Mouse (Mus musculus): ENCODE results near the gene Exoc3l. TPM values are rescaled to one million over a fixed set of nuclear protein-coding genes. Genes with fewer than 3 reads are reported as not detected.

The Exoc3l gene
- polyA plus RNA-seq, 1 experiment, result not detected

DNA sequence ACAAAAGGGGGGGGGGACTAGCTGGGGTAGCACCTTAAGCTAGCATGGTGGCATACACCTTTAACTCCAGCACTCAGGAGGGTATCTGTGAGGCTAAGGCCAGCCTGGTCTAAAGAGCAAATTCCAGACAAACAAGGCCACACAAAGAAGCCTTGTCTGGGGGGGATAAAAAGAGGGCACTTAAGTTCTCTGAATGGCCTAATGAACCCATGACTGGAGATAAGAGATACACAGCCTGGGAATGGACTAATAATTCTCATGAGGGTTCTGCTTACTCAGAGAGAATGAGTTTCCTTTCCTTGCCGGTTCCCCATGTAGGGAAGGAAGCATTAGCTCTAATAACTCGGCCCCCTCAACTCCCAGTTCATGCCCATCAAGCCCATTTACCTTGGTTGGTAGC, 36.6 kb upstream of the Exoc3l start:
- H3K4me3 ChIP-seq (ENCODE audit: insufficient read depth, low read length), result no peak overlapping the region
- H3K4me1 ChIP-seq (ENCODE audit: control insufficient read depth, insufficient read depth, low read length), result peaks cover under 1% of the 10 kb centered on the region; the same call in 1 of the 2 replicates
- no peak overlapping the region for H3K27ac ChIP-seq (ENCODE audit: insufficient read depth, low read length)
- TF ChIP-seq CTCF (IDR thresholded peaks at IDR 0.05; ENCODE audit: borderline replicate concordance, insufficient read depth, low read length) (no peak), POLR2A (IDR thresholded peaks at IDR 0.05; ENCODE audit: low read depth, low read length) (no peak)

DNA sequence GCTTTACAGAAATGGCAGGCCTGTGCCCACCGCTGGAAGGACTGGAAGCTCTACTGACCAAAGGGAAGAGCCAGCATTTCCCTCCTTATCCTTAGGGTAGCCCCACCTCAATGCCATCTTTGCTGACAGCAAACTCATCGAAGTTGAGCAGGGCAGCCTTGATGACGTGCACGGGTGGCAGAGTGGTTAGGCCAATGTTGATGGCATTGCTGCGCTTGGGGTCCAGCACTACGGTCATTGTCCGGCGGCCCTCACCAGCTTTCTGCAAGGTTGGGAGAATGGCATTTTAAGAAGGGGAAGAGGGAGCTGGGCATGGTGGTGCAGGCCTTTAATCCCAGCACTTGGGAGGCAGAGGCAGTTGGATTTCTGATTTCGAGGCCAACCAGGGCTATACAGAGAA, 36.0 kb upstream of the Exoc3l start:
- Histone ChIP-seq H3K27ac (ENCODE audit: insufficient read depth, low read length) (no peak overlapping the region), H3K4me3 (ENCODE audit: insufficient read depth, low read length) (no peak overlapping the region), H3K4me1 (ENCODE audit: control insufficient read depth, insufficient read depth, low read length) (peaks cover 3% of the 10 kb centered on the region; the same call in 1 of the 2 replicates)
- TF ChIP-seq CTCF (IDR thresholded peaks at IDR 0.05; ENCODE audit: borderline replicate concordance, insufficient read depth, low read length) (no peak), POLR2A (IDR thresholded peaks at IDR 0.05; ENCODE audit: low read depth, low read length) (no peak)

DNA sequence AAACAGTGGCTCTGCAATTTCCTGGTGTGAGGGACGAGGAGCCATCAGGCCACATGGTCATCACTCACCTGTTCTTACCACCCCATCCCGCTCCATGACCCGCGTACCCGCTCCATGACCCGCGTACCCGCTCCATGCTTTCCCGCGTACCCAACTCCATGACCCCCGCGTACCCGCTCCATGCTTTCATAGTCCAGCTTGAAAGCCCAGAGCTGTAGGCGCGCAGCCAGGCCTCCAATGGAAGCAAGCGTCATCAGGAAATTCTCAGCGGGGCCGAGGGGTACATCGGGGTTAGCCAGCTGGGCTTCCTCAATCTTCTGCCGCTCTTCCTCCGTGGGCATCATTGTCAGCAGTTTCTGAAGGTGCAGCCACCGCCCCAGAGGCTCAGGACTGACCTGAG, 35.6 kb upstream of the Exoc3l start:
- Histone ChIP-seq H3K27ac (ENCODE audit: insufficient read depth, low read length) (no peak overlapping the region), H3K4me1 (ENCODE audit: control insufficient read depth, insufficient read depth, low read length) (peaks cover 3% of the 10 kb centered on the region; the same call in 1 of the 2 replicates), H3K4me3 (ENCODE audit: insufficient read depth, low read length) (no peak overlapping the region)
- TF ChIP-seq CTCF (IDR thresholded peaks at IDR 0.05; ENCODE audit: borderline replicate concordance, insufficient read depth, low read length) (no peak), POLR2A (IDR thresholded peaks at IDR 0.05; ENCODE audit: low read depth, low read length) (no peak)

DNA sequence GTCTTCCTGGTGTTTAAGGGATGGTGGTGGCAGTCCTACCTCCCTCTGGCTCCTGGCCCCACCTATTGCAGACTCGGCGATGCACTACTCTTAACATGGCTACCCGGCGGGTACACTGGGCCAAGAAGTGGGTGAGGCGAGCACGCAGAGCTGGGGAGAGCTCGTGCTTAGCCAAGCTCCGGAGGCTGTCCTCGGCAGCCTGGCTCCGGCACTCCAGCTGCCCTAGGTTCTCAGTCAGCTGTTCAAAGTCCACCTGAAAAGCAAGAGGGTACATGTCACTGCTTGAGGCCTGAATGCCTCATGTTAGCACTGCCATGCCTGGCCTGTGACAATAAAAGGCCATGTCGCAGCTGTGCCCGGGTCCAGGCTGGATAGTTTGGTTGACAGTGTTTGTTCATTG, 34.4 kb upstream of the Exoc3l start:
- H3K4me3 ChIP-seq (ENCODE audit: insufficient read depth, low read length), result no peak overlapping the region
- no peak for TF ChIP-seq CTCF (IDR thresholded peaks at IDR 0.05; ENCODE audit: borderline replicate concordance, insufficient read depth, low read length)
- no peak for TF ChIP-seq POLR2A (IDR thresholded peaks at IDR 0.05; ENCODE audit: low read depth, low read length)

DNA sequence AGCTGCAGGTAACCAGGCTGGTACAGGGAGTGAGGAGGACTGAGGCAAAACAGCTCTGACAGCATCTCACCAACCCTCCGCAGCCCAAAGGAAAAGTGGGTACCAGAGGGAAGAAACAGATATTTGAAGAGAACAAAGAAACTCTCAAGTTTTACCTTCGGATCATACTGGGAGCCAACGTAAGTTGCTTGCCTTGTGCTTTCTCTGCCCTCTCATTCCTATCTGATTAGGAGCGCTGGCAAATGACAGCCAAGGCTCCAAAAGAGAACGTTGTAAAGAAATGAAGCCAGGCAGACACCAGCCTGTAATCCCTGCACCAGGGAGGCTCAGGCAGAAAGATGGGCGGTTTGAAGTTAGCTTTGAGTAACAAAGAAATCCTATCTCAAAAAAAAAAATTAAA, 31.1 kb upstream of the Exoc3l start:
- TF ChIP-seq CTCF (IDR thresholded peaks at IDR 0.05; ENCODE audit: borderline replicate concordance, insufficient read depth, low read length) (no peak), POLR2A (IDR thresholded peaks at IDR 0.05; ENCODE audit: low read depth, low read length) (no peak)
- H3K4me3 ChIP-seq (ENCODE audit: insufficient read depth, low read length), result peak overlapping the region; percentile 60
- peak overlapping the region; percentile 74; the same call in 1 of the 2 replicates for H3K27ac ChIP-seq (ENCODE audit: insufficient read depth, low read length)

More for the DNA sequence above, 34.4 kb upstream of the Exoc3l start:
- Histone ChIP-seq H3K27ac (ENCODE audit: insufficient read depth, low read length) (no peak overlapping the region), H3K4me1 (ENCODE audit: control insufficient read depth, insufficient read depth, low read length) (peaks cover 3% of the 10 kb centered on the region; the same call in 1 of the 2 replicates)

DNA sequence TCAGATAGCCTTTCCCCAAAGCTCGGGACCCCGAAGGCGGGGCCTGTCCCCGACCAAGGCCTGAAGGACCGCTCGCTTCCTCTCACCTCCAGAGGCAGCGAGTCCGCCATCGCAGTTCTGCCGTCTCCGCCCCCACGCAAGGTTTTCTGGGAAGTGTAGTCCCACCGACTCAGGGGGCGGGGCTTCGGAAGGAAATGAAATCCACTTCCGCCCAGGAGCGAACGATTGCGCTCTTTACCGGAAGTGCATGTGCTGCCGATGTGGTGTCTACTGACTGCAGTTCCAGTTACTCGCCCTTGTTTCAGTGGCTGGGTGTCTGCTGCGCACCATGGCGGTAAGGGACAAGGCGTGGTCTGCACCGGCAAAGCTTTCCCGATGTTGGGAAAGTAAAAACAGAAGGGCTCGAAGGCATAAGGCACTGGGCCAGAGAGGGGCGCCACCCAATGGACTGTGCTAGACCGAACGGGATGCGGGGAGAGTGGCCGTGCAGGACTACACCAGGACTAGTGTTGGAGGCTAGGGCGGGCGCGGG, 30.3 kb upstream of the Exoc3l start, which contains the start of the genes Lrrc29 and Tmem208:
Gene Lrrc29 (minus strand): TSS at position 138 of the 532 bp plus-strand sequence.
Gene Tmem208 (plus strand): TSS at position 214 of the 532 bp plus-strand sequence.
- H3K4me1 ChIP-seq (ENCODE audit: control insufficient read depth, insufficient read depth, low read length), result peaks cover 3% of the 10 kb centered on the region; the same call in 1 of the 2 replicates
- peak within 1 kb of the TSS; percentile 74 for H3K27ac ChIP-seq (ENCODE audit: insufficient read depth, low read length)
- TF ChIP-seq POLR2A (IDR thresholded peaks at IDR 0.05; ENCODE audit: low read depth, low read length) (peak; percentile 99), CTCF (IDR thresholded peaks at IDR 0.05; ENCODE audit: borderline replicate concordance, insufficient read depth, low read length) (peak; percentile 51; the same call in 1 of the 2 replicates)
- H3K4me3 ChIP-seq (ENCODE audit: insufficient read depth, low read length), result peak within 1 kb of the TSS; percentile 65

More for the DNA sequence above, 31.1 kb upstream of the Exoc3l start:
- peaks cover 3% of the 10 kb centered on the region; the same call in 1 of the 2 replicates for H3K4me1 ChIP-seq (ENCODE audit: control insufficient read depth, insufficient read depth, low read length)

DNA sequence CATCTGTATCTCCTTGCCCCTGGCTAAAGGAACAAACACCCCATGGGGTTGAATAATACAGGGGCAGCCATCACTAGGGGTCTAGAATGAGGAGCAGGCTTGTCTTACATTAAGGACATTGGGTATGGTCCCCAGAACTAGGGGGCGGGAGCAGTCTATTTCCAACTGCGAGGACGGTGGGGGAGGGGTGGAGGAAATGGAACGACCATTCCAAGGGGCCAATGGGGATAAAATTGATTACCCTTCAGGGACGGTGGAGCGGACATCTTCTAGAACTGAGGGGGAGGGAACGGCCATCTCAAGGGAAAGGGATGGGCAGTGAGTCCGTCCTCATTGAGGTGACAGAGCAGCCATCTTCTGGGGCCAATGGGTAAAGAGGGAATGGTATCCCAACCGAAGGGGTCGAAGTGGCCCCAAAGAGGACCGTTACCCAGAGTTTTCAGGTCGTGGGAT, 29.8 kb upstream of the Exoc3l start:
- H3K27ac ChIP-seq (ENCODE audit: insufficient read depth, low read length), result no peak overlapping the region
- TF ChIP-seq POLR2A (IDR thresholded peaks at IDR 0.05; ENCODE audit: low read depth, low read length) (no peak), CTCF (IDR thresholded peaks at IDR 0.05; ENCODE audit: borderline replicate concordance, insufficient read depth, low read length) (no peak)
- peak overlapping the region; percentile 65 for H3K4me3 ChIP-seq (ENCODE audit: insufficient read depth, low read length)
- peaks cover 3% of the 10 kb centered on the region; the same call in 1 of the 2 replicates for H3K4me1 ChIP-seq (ENCODE audit: control insufficient read depth, insufficient read depth, low read length)

DNA sequence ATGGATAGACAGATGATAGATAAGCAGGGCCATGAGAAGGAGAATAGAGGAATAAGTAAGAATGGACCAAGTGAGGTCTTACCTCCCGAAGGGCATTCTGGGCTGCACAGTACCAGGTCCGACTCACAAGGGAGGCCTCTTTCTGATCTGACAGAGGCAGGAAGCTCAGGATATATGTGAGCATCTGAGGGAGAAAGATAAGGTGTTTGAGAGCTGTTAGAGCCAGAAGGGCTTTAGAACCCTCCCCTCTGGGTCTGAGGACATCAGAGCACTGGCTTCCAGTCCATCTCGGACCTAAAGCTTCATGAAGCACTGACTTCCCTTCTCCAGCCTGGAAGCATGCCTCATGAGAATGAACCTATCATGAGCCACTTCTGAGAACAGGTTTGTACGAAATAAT, 27.3 kb upstream of the Exoc3l start:
- TF ChIP-seq CTCF (IDR thresholded peaks at IDR 0.05; ENCODE audit: borderline replicate concordance, insufficient read depth, low read length), result no peak
- no peak for TF ChIP-seq POLR2A (IDR thresholded peaks at IDR 0.05; ENCODE audit: low read depth, low read length)
- peaks cover 3% of the 10 kb centered on the region; the same call in 1 of the 2 replicates for H3K4me1 ChIP-seq (ENCODE audit: control insufficient read depth, insufficient read depth, low read length)
- no peak overlapping the region for H3K4me3 ChIP-seq (ENCODE audit: insufficient read depth, low read length)
- no peak overlapping the region for H3K27ac ChIP-seq (ENCODE audit: insufficient read depth, low read length)

DNA sequence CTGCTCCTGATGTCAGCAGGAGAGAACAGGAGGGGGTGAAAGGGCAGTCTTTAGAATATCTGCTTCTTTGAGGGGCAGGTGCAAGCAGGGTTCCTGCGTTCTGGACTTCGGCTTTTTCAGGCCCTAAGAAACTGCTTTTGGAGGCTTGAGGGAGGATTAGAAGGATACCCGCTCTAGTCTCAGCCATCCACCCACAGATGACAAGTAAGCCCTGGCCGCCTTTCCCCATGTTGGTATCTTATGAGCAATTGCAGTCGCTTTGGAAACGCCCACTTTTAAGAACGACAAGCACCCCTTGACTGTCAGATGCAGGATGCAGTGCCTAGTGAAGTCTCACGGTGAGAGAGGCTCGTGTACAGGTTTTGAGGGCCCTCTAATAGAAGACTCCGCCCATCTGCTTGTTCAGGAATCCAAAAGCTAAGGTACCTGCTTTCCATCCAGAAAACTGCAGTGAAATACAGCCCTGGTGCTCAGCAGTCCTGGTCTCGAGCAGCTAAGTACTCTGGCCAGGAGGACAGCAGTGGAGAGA, 22.8 kb upstream of the Exoc3l start:
- Histone ChIP-seq H3K4me1 (ENCODE audit: control insufficient read depth, insufficient read depth, low read length) (no peaks in the 10 kb centered on the region), H3K27ac (ENCODE audit: insufficient read depth, low read length) (no peak overlapping the region), H3K4me3 (ENCODE audit: insufficient read depth, low read length) (no peak overlapping the region)
- TF ChIP-seq POLR2A (IDR thresholded peaks at IDR 0.05; ENCODE audit: low read depth, low read length) (no peak), CTCF (IDR thresholded peaks at IDR 0.05; ENCODE audit: borderline replicate concordance, insufficient read depth, low read length) (no peak)

DNA sequence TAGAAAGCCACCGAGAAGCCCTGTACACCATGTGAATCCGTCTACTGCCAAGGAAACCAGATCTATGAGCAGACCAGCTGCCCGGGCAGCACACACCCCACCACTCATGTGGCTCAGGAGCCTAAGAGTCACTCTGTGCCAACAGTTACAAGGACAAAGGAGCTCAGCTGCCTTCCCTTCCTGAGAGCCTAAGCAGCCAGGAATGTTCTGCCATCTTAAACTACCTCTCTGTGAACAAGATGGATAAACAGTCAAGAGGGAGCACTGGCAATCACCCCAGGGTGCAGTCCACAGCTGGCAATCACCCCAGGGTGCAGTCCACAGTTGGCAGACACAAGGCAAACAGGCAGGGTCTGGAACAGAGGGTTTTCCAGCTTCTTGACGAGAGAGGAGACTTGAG, 22.0 kb upstream of the Exoc3l start:
- no peaks in the 10 kb centered on the region for H3K4me1 ChIP-seq (ENCODE audit: control insufficient read depth, insufficient read depth, low read length)
- no peak for TF ChIP-seq CTCF (IDR thresholded peaks at IDR 0.05; ENCODE audit: borderline replicate concordance, insufficient read depth, low read length)
- TF ChIP-seq POLR2A (IDR thresholded peaks at IDR 0.05; ENCODE audit: low read depth, low read length), result no peak
- no peak overlapping the region for H3K27ac ChIP-seq (ENCODE audit: insufficient read depth, low read length)
- no peak overlapping the region for H3K4me3 ChIP-seq (ENCODE audit: insufficient read depth, low read length)
